Mouse (Mus musculus) spleen, adult 2 months (tissue): ENCODE measurements around the gene Tas2r121.

ENCODE experiments used
- CTCF ChIP-seq: fragments of 200-500 bp; IDR thresholded peaks from 2 replicates; pipeline ENCODE4 v1.5.1; 2011; ENCODE audit warnings: mild to moderate bottlenecking, inconsistent platforms; ENCODE audit not compliant: insufficient read depth, insufficient read length, insufficient replicate concordance; ENCODE audit errors: extremely low read depth
- POLR2A ChIP-seq: fragments of 200-500 bp; IDR thresholded peaks from 2 replicates; pipeline ENCODE4 v1.6.1; 2011; ENCODE audit warnings: low read depth, low read length, inconsistent platforms

- no peak for TF ChIP-seq CTCF
- TF ChIP-seq POLR2A = no peak
Measured at GRCm38 (mm10) chr6:132700907-132701306, at the start of gene Tas2r121.
